Mouse (Mus musculus): Measurements from ENCODE around the gene Pex6. TPM values are rescaled to one million over a fixed set of nuclear protein-coding genes. Genes with fewer than 3 reads are reported as not detected.
A peak's percentile ranks its signal among the peaks of the same experiment; 100 is the strongest.

Pex6 gene
- total and polyA plus RNA-seq, 3 experiments = 13.7 to 31.8 (median 26.5) TPM

- TF ChIP-seq CTCF (conservative IDR thresholded peaks at IDR 0.05 in 1 of 2, IDR thresholded peaks at IDR 0.05 in 1 of 2; ENCODE audit: low read depth in 2 of 2, low read length in 2 of 2) (peak; percentile 66 to 69; a peak in 3 of 4 replicates), SMC3 (IDR thresholded peaks at IDR 0.05; ENCODE audit: low read depth, low read length) (peak; percentile 54), BHLHE40 (IDR thresholded peaks at IDR 0.05; ENCODE audit: low read depth, low read length) (no peak), RCOR1 (conservative IDR thresholded peaks at IDR 0.05; ENCODE audit: low read depth, low read length) (no peak), RAD21 (IDR thresholded peaks at IDR 0.05; ENCODE audit: low read depth, low read length) (peak; percentile 50)
- dilution Hi-C loops (cut with MboI; ENCODE audit: extremely low pct_ligation_motif_present, extremely low pct_unique_long_range_greater_than_20kb, low sequenced_read_pairs) (no loop called here), in situ Hi-C loops (cut with MboI; ENCODE audit: low pct_ligation_motif_present, low pct_unique_long_range_greater_than_20kb, low sequenced_read_pairs) (loop anchor here (5.0 kb wide), 1 partner anchor 36 kb away; the partner anchor contains the start of gene 2310039H08Rik)
- H3K27ac ChIP-seq (ENCODE audit: insufficient read depth, low read depth) = no peak overlapping the region
- no peaks in the 10 kb centered on the region for H3K27me3 ChIP-seq (replicated peaks)
- DNase-seq (ENCODE audit: extremely low read depth) = peak; percentile 70
- peaks cover 0 to 36% of the 10 kb centered on the region in 2 experiments; a peak in 2 of 4 replicates for H3K4me1 ChIP-seq (ENCODE audit: control insufficient read depth in 1 of 2, insufficient read depth in 2 of 2)
- no peak overlapping the region for H3K4me3 ChIP-seq (replicated peaks in 1 of 3; ENCODE audit: low read depth in 2 of 3, low read length in 2 of 3, poor library complexity in 1 of 3)
- no peaks in the 10 kb centered on the region for H3K79me2 ChIP-seq (replicated peaks; ENCODE audit: control insufficient read depth, extremely low read depth, insufficient read depth, poor library complexity, severe bottlenecking)
- H3K9me3 ChIP-seq (replicated peaks; ENCODE audit: low read length) = peaks cover 2% of the 10 kb centered on the region
- peaks cover 39 to 56% of the 10 kb centered on the region in 2 experiments for H3K36me3 ChIP-seq (replicated peaks in 1 of 2; ENCODE audit: control insufficient read depth in 1 of 2, insufficient read depth in 1 of 2, low read length in 1 of 2)
- no peak overlapping the region for H3K9ac ChIP-seq (ENCODE audit: insufficient read depth, low read depth)
- no peak overlapping the region for H3K4me2 ChIP-seq (ENCODE audit: insufficient read depth, low read depth, poor library complexity, severe bottlenecking)
Observed at GRCm38 (mm10) chr17:46736160-46736559, 24.9 kb downstream of the Pex6 start.

DNA sequence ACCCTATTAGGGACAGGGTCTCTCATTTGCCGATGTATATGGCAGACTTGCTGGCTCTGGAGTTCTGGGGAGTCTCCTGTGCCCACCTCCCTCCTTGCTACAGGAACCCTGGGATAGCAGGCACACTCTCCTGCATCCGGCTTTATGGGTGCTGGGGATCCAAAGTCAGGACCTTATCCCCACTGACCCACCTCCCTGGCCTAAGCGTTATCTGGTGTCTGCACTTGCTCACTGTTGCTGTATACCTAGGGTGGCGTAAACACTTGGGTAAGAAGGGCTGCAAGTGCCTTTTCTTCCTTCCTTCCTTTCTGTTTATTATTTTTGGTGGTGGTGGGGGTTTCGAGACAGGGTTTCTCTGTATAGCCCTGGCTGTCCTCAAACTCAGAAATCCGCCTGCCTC is 30.0 kb downstream of the Pex6 start:
- no peak for TF ChIP-seq PAX5 (IDR thresholded peaks at IDR 0.05; ENCODE audit: low read length)
- no peak for TF ChIP-seq MEF2A (IDR thresholded peaks at IDR 0.05; ENCODE audit: borderline replicate concordance, low read depth, low read length)
- no peak for TF ChIP-seq MXI1 (IDR thresholded peaks at IDR 0.05; ENCODE audit: low read depth, low read length)
- TF ChIP-seq SMC3 (IDR thresholded peaks at IDR 0.05; ENCODE audit: low read depth, low read length) = no peak
- no peak for TF ChIP-seq IRF4 (IDR thresholded peaks at IDR 0.05; ENCODE audit: low read depth, low read length)
- TF ChIP-seq CHD2 (IDR thresholded peaks at IDR 0.05; ENCODE audit: low read length) = no peak
- TF ChIP-seq CHD1 (IDR thresholded peaks at IDR 0.05; ENCODE audit: low read depth, low read length) = no peak
- TF ChIP-seq E2F4 (IDR thresholded peaks at IDR 0.05; ENCODE audit: insufficient replicate concordance, low read depth, low read length) = no peak
- TF ChIP-seq HCFC1 (IDR thresholded peaks at IDR 0.05; ENCODE audit: low read depth, low read length) = no peak
- TF ChIP-seq ZNF384 (IDR thresholded peaks at IDR 0.05; ENCODE audit: low read depth, low read length) = no peak
- TF ChIP-seq TCF12 (IDR thresholded peaks at IDR 0.05; ENCODE audit: low read depth, low read length) = no peak
- no peak for TF ChIP-seq NRF1 (IDR thresholded peaks at IDR 0.05; ENCODE audit: low read depth, low read length)
- no peak for TF ChIP-seq JUND (conservative IDR thresholded peaks at IDR 0.05; ENCODE audit: low read depth, low read length)
- TF ChIP-seq RCOR1 (conservative IDR thresholded peaks at IDR 0.05; ENCODE audit: low read depth, low read length) = no peak
- TF ChIP-seq RAD21 (IDR thresholded peaks at IDR 0.05; ENCODE audit: low read depth, low read length) = no peak
- no peak for TF ChIP-seq POLR2AphosphoS2 (IDR thresholded peaks at IDR 0.05; ENCODE audit: low read depth, low read length)
- TF ChIP-seq ZC3H11A (IDR thresholded peaks at IDR 0.05; ENCODE audit: low read depth, low read length) = no peak
- no peak for TF ChIP-seq CTCF (conservative IDR thresholded peaks at IDR 0.05 in 1 of 2, IDR thresholded peaks at IDR 0.05 in 1 of 2; ENCODE audit: low read depth in 2 of 2, low read length in 2 of 2)
- TF ChIP-seq MAX (IDR thresholded peaks at IDR 0.05; ENCODE audit: low read length) = no peak
- no peak for TF ChIP-seq KAT2A (IDR thresholded peaks at IDR 0.05; ENCODE audit: insufficient replicate concordance, low read length)
- no peak overlapping the region for H3K9ac ChIP-seq (ENCODE audit: insufficient read depth, low read depth)
- H3K9me3 ChIP-seq (replicated peaks; ENCODE audit: low read length) = peaks cover 2% of the 10 kb centered on the region
- H3K27me3 ChIP-seq (replicated peaks) = no peaks in the 10 kb centered on the region
- no peak overlapping the region for H3K4me2 ChIP-seq (ENCODE audit: insufficient read depth, low read depth, poor library complexity, severe bottlenecking)
- no peak overlapping the region for H3K27ac ChIP-seq (ENCODE audit: insufficient read depth, low read depth)
- H3K79me2 ChIP-seq (replicated peaks; ENCODE audit: control insufficient read depth, extremely low read depth, insufficient read depth, poor library complexity, severe bottlenecking) = peaks cover 6% of the 10 kb centered on the region
- dilution Hi-C loops (cut with MboI; ENCODE audit: extremely low pct_ligation_motif_present, extremely low pct_unique_long_range_greater_than_20kb, low sequenced_read_pairs) (no loop called here), in situ Hi-C loops (cut with MboI; ENCODE audit: low pct_ligation_motif_present, low pct_unique_long_range_greater_than_20kb, low sequenced_read_pairs) (no loop called here)
- no peak for DNase-seq (ENCODE audit: extremely low read depth)
- H3K4me3 ChIP-seq (replicated peaks in 1 of 3; ENCODE audit: low read depth in 2 of 3, low read length in 2 of 3, poor library complexity in 1 of 3) = no peak overlapping the region
- H3K4me1 ChIP-seq (ENCODE audit: control insufficient read depth in 1 of 2, insufficient read depth in 2 of 2) = peaks cover 10 to 48% of the 10 kb centered on the region in 2 experiments
- H3K36me3 ChIP-seq (replicated peaks in 1 of 2; ENCODE audit: control insufficient read depth in 1 of 2, insufficient read depth in 1 of 2, low read length in 1 of 2) = peaks cover 65 to 70% of the 10 kb centered on the region in 2 experiments

Data from CH12.LX (cell line).